ENCODE assay signal across 11 mouse cellular contexts in genomic region chr15:40144221-40144620, GRCm38 (mm10). TPM values are rescaled to one million over a fixed set of nuclear protein-coding genes. Genes with fewer than 3 reads are reported as not detected.
DNase-seq lines count a peak whose midpoint lies in the region; ATAC-seq and TF ChIP-seq lines count a peak whose summit lies in the region.
"Had no signal": no experiment of that assay in that cellular context is flagged by ENCODE, and none has a peak within 500 bp of the region (broad histone marks: within the 10 kb centered on the region; RNA-seq: fewer than 3 reads in every experiment).

No protein-coding gene starts in this region.

- no peak for TF ChIP-seq EP300 in MEL (IDR thresholded peaks at IDR 0.05; ENCODE audit: low read depth in 1 of 2, low read length in 2 of 2)

- no peak for TF ChIP-seq POLR2A in MEL (IDR thresholded peaks at IDR 0.05; ENCODE audit: control insufficient read depth in 1 of 2, insufficient read depth in 1 of 2, low read depth in 1 of 2, low read length in 2 of 2, poor library complexity in 1 of 2)

- H3K36me3 ChIP-seq in kidney, embryonic 14.5 days (ENCODE audit: control insufficient read depth, insufficient read depth, low read length) = no peaks in the 10 kb centered on the region
- H3K36me3 ChIP-seq in MEL (ENCODE audit: control insufficient read depth in 1 of 2, insufficient read depth in 2 of 2, low read length in 2 of 2) = no peaks in the 10 kb centered on the region
- no peaks in the 10 kb centered on the region for H3K36me3 ChIP-seq in hindbrain, embryonic 16.5 days (ENCODE audit: control insufficient read depth, insufficient read depth, low read length)
- H3K36me3 ChIP-seq in midbrain, embryonic 15.5 days (replicated peaks) = no peaks in the 10 kb centered on the region
- H3K36me3 ChIP-seq: embryonic facial prominence, embryonic 15.5 days had no signal

- H3K9ac ChIP-seq in kidney, embryonic 14.5 days (ENCODE audit: low read depth, low read length) = no peak overlapping the region
- H3K9ac ChIP-seq in MEL (ENCODE audit: control insufficient read depth, low read depth, low read length, poor library complexity, severe bottlenecking) = no peak overlapping the region
- no peak overlapping the region for H3K9ac ChIP-seq in hindbrain, embryonic 16.5 days (ENCODE audit: low read depth, low read length)
- H3K9ac ChIP-seq in midbrain, embryonic 15.5 days = no peak overlapping the region
- H3K9ac ChIP-seq: embryonic facial prominence, embryonic 15.5 days had no signal

- H3K79me2 ChIP-seq in MEL (ENCODE audit: control insufficient read depth, insufficient read depth, low read length, poor library complexity) = no peaks in the 10 kb centered on the region

- peak; percentile 42 to 89 (median 84) for TF ChIP-seq CTCF in MEL (IDR thresholded peaks at IDR 0.05 in 2 of 3, conservative IDR thresholded peaks at IDR 0.05 in 1 of 3; ENCODE audit: control insufficient read depth in 1 of 3, insufficient read depth in 1 of 3, low read depth in 2 of 3, low read length in 3 of 3, poor library complexity in 1 of 3, severe bottlenecking in 1 of 3)

- peak; percentile 28 for DNase-seq in kidney, adult 9 months
- DNase-seq in MEL (ENCODE audit: low read depth, low spot score) = peak; percentile 62
- peak; percentile 13 to 39 for DNase-seq in cerebellum, postnatal 36 days
- no peak for DNase-seq in urinary bladder, adult 2 months (ENCODE audit: low spot score)
- DNase-seq in urinary bladder, postnatal 25 days (ENCODE audit: low spot score) = no peak

- no peaks in the 10 kb centered on the region for H3K9me3 ChIP-seq in kidney, embryonic 14.5 days (ENCODE audit: control insufficient read depth, low read length)
- no peaks in the 10 kb centered on the region for H3K9me3 ChIP-seq in MEL (replicated peaks; ENCODE audit: insufficient read depth, low read length)
- H3K9me3 ChIP-seq in hindbrain, embryonic 16.5 days (ENCODE audit: control insufficient read depth, low read length) = no peaks in the 10 kb centered on the region
- no peaks in the 10 kb centered on the region for H3K9me3 ChIP-seq in midbrain, embryonic 15.5 days
- H3K9me3 ChIP-seq: embryonic facial prominence, embryonic 15.5 days had no signal

- no peak for ATAC-seq in kidney, embryonic 14.5 days (ENCODE audit: low FRiP score, low TSS enrichment)
- ATAC-seq in hindbrain, embryonic 16.5 days = peak; percentile 42; the same call in 1 of the 2 replicates
- ATAC-seq in midbrain, embryonic 15.5 days (replicated peaks) = peak; percentile 54; the same call in 1 of the 2 replicates

- TF ChIP-seq RAD21 in MEL (IDR thresholded peaks at IDR 0.05; ENCODE audit: low read depth, low read length) = peak; percentile 64

- no peak overlapping the region for H3K27ac ChIP-seq in kidney, embryonic 14.5 days (ENCODE audit: low read depth, low read length)
- H3K27ac ChIP-seq in MEL (ENCODE audit: control insufficient read depth, low read depth, low read length) = no peak overlapping the region
- H3K27ac ChIP-seq in hindbrain, embryonic 16.5 days (ENCODE audit: low read depth, low read length) = no peak overlapping the region
- H3K27ac ChIP-seq in midbrain, embryonic 15.5 days = no peak overlapping the region
- H3K27ac ChIP-seq: embryonic facial prominence, embryonic 15.5 days had no signal

- H3K4me3 ChIP-seq in kidney, embryonic 14.5 days (ENCODE audit: low read length) = no peak overlapping the region
- no peak overlapping the region for H3K4me3 ChIP-seq in MEL (ENCODE audit: control insufficient read depth in 1 of 2, insufficient read depth in 1 of 2, low read depth in 2 of 2, low read length in 2 of 2)
- H3K4me3 ChIP-seq in hindbrain, embryonic 16.5 days (ENCODE audit: low read length) = no peak overlapping the region
- H3K4me3 ChIP-seq in midbrain, embryonic 15.5 days = no peak overlapping the region
- H3K4me3 ChIP-seq: embryonic facial prominence, embryonic 15.5 days had no signal

- 54% methylated on average over 7 of the region's 7 CpGs for WGBS in kidney, embryonic 14.5 days
- WGBS in hindbrain, embryonic 16.5 days = 48% methylated on average over 7 of the region's 7 CpGs
- 45% methylated on average over 7 of the region's 7 CpGs for WGBS in midbrain, embryonic 15.5 days

- H3K4me1 ChIP-seq in kidney, embryonic 14.5 days (ENCODE audit: control insufficient read depth, insufficient read depth, low read length) = no peaks in the 10 kb centered on the region
- H3K4me1 ChIP-seq in MEL (ENCODE audit: control insufficient read depth in 1 of 2, insufficient read depth in 2 of 2, low read length in 2 of 2) = no peaks in the 10 kb centered on the region
- H3K4me1 ChIP-seq in hindbrain, embryonic 16.5 days (ENCODE audit: control insufficient read depth, insufficient read depth, low read depth, low read length) = no peaks in the 10 kb centered on the region
- H3K4me1 ChIP-seq in midbrain, embryonic 15.5 days = no peaks in the 10 kb centered on the region
- H3K4me1 ChIP-seq: embryonic facial prominence, embryonic 15.5 days had no signal

- no peaks in the 10 kb centered on the region for H3K27me3 ChIP-seq in kidney, embryonic 14.5 days (ENCODE audit: control insufficient read depth, insufficient read depth, low read length)
- H3K27me3 ChIP-seq in MEL (ENCODE audit: control insufficient read depth in 1 of 2, insufficient read depth in 2 of 2, low read length in 2 of 2) = peaks cover 0 to 3% of the 10 kb centered on the region in 2 experiments; a peak in 1 of 4 replicates
- no peaks in the 10 kb centered on the region for H3K27me3 ChIP-seq in hindbrain, embryonic 16.5 days (replicated peaks; ENCODE audit: control insufficient read depth, insufficient read depth, low read length)
- H3K27me3 ChIP-seq in midbrain, embryonic 15.5 days (replicated peaks) = no peaks in the 10 kb centered on the region
- H3K27me3 ChIP-seq: embryonic facial prominence, embryonic 15.5 days had no signal

- H3K4me2 ChIP-seq in kidney, embryonic 14.5 days (replicated peaks; ENCODE audit: low read depth, low read length) = no peak overlapping the region
- no peak overlapping the region for H3K4me2 ChIP-seq in hindbrain, embryonic 16.5 days (ENCODE audit: low read length)
- H3K4me2 ChIP-seq in midbrain, embryonic 15.5 days = no peak overlapping the region
- H3K4me2 ChIP-seq: embryonic facial prominence, embryonic 15.5 days had no signal

TF ChIP-seq in MEL, 35 proteins besides CTCF, POLR2A, EP300 and RAD21:
- TF ChIP-seq TAL1 (IDR thresholded peaks at IDR 0.05; ENCODE audit: low read length) (no peak), SMC3 (IDR thresholded peaks at IDR 0.05; ENCODE audit: low read depth, low read length) (peak; percentile 94), ZC3H11A (IDR thresholded peaks at IDR 0.05; ENCODE audit: low read depth, low read length) (peak; percentile 62)

RNA-seq across cellular contexts. Expression of gene 9330182O14Rik, which starts 10.1 kb away (rescaled TPM):
- polyA plus RNA-seq in kidney, embryonic 14.5 days (2014; fragmentation: Nextera tagmentation; extraction: Ambion mirVana) = not detected in 2 replicates
- not detected in 2 replicates for total RNA-seq in MEL (2012; rRNA removed)
- polyA plus RNA-seq in MEL (2012; ENCODE audit: insufficient read depth in 1 of 2, insufficient read length in 2 of 2, low read depth in 1 of 2, low replicate concordance in 2 of 2, missing spikeins in 1 of 2) = not detected
- polyA plus RNA-seq in hindbrain, embryonic 16.5 days (2015; fragmentation: Nextera tagmentation; extraction: Ambion mirVana) = not detected in 2 replicates
- polyA plus RNA-seq in midbrain, embryonic 15.5 days (2015; fragmentation: Nextera tagmentation; extraction: Ambion mirVana) = not detected in 2 replicates
- not detected in 2 replicates for polyA plus RNA-seq in urinary bladder, adult 2 months (2012; rRNA removed)
- total RNA-seq: left cerebral cortex, postnatal 10 days had no signal
- polyA plus RNA-seq: embryonic facial prominence, embryonic 15.5 days; spleen, adult 2 months had no signal

Comparison
In these comparisons a context has a peak if more than half of its experiments do, and no peak if none do; other contexts are left out.
1. DNase-seq: peak in kidney, adult 9 months (single experiment), MEL (single experiment) and cerebellum, postnatal 36 days (2 of 2); none in urinary bladder, adult 2 months (single experiment) and urinary bladder, postnatal 25 days (single experiment).